Mouse (Mus musculus) adrenal gland, postnatal 36 days (tissue): Measurements from ENCODE around the gene Klhl30. TPM values are rescaled to one million over a fixed set of nuclear protein-coding genes. Genes with fewer than 3 reads are reported as not detected.

ENCODE experiments used
- total RNA-seq, 2 experiments: library from RNA; stranded (reverse); gene quantifications; 2 replicates each; pipeline ENCODE4 v1.2.3; 2021

The Klhl30 gene
- total RNA-seq, 2 experiments from 2014 or later: 0.89 to 0.96 TPM

Other genes with a start within 250 kb of the Klhl30 start
- not detected for gene Rbm44, start 205.9 kb upstream of the Klhl30 start, total RNA-seq
- gene Ramp1, start 171.2 kb upstream of the Klhl30 start, total RNA-seq: 1 to 10 TPM; 6.1 to 6.3 TPM
- 10 to 100 TPM; 72.8 to 94.6 TPM for gene Ube2f, start 100.7 kb upstream of the Klhl30 start, total RNA-seq
- gene Scly, start 52.7 kb upstream of the Klhl30 start, total RNA-seq: 10 to 100 TPM; 21.2 to 23.6 TPM
- gene Espnl, start 28.9 kb upstream of the Klhl30 start, total RNA-seq: under 1 TPM; 0.07 to 0.10 TPM
- gene Erfe, start 15.4 kb downstream of the Klhl30 start, total RNA-seq: 10 to 100 TPM in 1 of 2 experiments, 1 to 10 TPM in 1; 3.8 to 42.2 TPM
- gene Ilkap, start 47.8 kb downstream of the Klhl30 start, total RNA-seq: 100 to 1,000 TPM in 1 of 2 experiments, 10 to 100 TPM in 1; 97.0 to 132 TPM
- 100 to 1,000 TPM; 274 to 679 TPM for gene Hes6, start 63.0 kb downstream of the Klhl30 start, total RNA-seq
- 10 to 100 TPM; 37.1 to 84.7 TPM for gene Per2, start 108.3 kb downstream of the Klhl30 start, total RNA-seq
- gene Traf3ip1, start 143.6 kb downstream of the Klhl30 start, total RNA-seq: 10 to 100 TPM; 11.2 to 16.9 TPM
- gene Asb1, start 189.5 kb downstream of the Klhl30 start, total RNA-seq: 10 to 100 TPM; 22.4 to 25.9 TPM